Mouse (Mus musculus): ENCODE data around the gene Ccnd2.

DNA sequence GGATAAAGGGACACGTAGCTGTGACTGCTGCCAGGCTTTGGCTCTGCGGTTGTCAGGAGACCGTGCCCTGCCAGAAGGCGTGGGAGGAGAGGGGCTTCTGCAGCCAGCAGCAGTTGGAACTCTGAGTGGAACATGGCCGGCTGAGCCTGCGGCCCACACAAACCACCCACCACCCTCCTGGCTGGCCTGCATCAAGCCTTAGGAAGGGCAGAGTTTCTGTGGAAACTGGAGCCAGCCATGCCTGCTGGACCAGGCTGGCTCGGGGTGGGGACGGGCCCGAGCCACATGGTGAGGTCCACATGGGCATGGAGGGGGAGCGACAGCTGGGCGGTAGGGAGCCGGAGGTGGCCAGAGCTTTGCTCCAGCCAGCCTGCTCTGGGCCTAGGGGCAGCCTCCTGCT is 29.3 kb upstream of the Ccnd2 start:
- no peak for TF ChIP-seq NRF1 (IDR thresholded peaks at IDR 0.05; ENCODE audit: insufficient read depth, low read depth, low read length, poor library complexity, severe bottlenecking)
- no peak for TF ChIP-seq ELF1 (IDR thresholded peaks at IDR 0.05; ENCODE audit: low read depth, low read length)
- TF ChIP-seq TCF12 (IDR thresholded peaks at IDR 0.05; ENCODE audit: low read depth, low read length) = no peak
- no peak for TF ChIP-seq POLR2A (IDR thresholded peaks at IDR 0.05; ENCODE audit: control insufficient read depth in 1 of 2, insufficient read depth in 1 of 2, low read depth in 1 of 2, low read length in 2 of 2, poor library complexity in 1 of 2)
- TF ChIP-seq TAL1 (IDR thresholded peaks at IDR 0.05; ENCODE audit: low read length) = no peak
- no peak for TF ChIP-seq JUND (IDR thresholded peaks at IDR 0.05; ENCODE audit: low read depth, low read length)
- TF ChIP-seq MAZ (IDR thresholded peaks at IDR 0.05; ENCODE audit: low read depth, low read length) = no peak
- TF ChIP-seq CTCF (IDR thresholded peaks at IDR 0.05 in 2 of 3, conservative IDR thresholded peaks at IDR 0.05 in 1 of 3; ENCODE audit: control insufficient read depth in 1 of 3, insufficient read depth in 1 of 3, low read depth in 2 of 3, low read length in 3 of 3, poor library complexity in 1 of 3, severe bottlenecking in 1 of 3) = no peak
- no peak for TF ChIP-seq E2F4 (IDR thresholded peaks at IDR 0.05; ENCODE audit: borderline replicate concordance, low read depth, low read length)
- no peak for TF ChIP-seq ZC3H11A (IDR thresholded peaks at IDR 0.05; ENCODE audit: low read depth, low read length)
- TF ChIP-seq MAFK (IDR thresholded peaks at IDR 0.05; ENCODE audit: borderline replicate concordance, low read depth, low read length) = no peak
- TF ChIP-seq MAX (IDR thresholded peaks at IDR 0.05; ENCODE audit: low read length) = no peak

Data from MEL (cell line).